Mouse (Mus musculus) spleen, adult 18-20 months (tissue): ENCODE results near the gene Rere.

ENCODE experiments used
- DNase-seq, 2 experiments: peaks; one replicate each; pipeline ENCODE4 v3.0.0; 2022; ENCODE audit warnings: mixed read lengths in 2 of 2

Gene Rere

DNA sequence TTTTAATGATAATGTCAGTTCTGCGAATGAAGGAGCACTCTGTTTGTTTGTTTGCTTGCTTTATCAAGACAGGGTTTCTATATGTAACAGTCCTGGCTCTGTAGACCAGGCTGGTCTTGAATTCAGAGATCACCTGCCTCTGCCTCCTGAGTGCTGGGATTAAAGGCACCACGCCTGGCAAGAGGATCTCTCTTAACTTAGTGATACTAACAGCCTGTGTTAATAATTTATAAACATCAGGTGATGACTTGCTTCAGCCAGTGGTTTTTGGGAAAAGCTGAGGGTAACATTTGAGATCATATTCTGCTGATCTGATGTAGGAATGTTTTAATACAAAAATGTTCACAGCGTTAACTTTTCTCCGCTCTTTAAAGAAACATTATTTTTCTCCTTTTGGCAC lies 112.6 kb downstream of the Rere start:
- no peak for DNase-seq

DNA sequence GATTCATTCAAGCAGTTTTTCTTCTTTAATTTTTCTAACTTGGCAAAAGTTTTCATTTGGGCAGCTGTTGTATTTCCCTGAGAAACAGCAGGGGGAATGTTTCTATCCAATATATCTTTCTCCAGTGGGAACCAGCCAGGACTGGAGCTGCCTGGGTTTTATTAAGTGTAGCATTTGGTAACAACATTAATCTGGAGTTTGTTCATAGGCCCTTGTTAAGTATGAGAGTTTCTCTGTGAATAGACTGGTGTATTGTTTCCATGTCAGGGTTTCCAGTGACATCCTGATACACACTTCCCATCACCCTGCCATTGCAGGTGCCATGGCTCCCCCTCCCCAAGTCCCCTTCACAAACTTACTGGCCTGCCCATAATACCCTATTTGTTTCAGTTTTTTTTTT lies 114.9 kb downstream of the Rere start:
- DNase-seq: no peak

DNA sequence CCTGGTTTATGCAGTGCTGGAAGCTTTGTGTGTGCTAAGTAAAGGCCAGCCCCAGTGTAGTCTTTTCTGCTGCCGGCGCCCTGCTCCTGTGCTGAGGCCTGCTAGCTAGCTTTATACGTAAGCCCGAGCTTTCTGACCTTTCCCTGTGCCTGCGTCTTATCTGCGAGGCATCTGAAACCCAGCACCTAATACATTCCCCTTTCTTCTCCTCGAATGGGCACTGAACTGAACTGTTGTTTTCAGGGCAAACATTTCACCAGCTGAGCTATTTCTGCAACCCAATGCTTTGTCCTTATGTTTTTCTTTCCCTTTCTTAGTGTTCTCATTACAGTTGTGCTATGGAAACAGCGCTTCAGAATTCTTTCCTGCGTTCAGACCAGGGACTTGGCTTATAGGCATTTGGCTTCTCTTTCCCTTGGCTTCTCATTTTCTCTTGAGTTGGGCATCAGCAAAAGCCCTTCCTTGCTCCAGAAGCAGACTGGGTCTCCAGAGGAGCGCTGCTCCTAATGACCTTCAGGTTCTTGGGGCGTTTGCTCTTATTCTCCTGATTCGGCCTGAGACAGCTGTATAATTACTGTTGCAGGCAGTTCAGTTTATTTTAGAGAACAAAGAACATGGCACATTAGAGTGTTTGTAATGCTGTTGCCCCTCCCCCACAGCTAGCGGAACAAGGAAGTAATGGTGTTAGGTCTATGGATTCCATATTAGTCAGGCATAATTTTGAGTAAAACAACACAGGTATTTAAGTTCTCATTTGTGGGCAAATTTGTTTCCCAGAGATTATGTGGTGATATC lies 115.6 kb downstream of the Rere start:
- peak in 1 of 2 experiments; percentile 35 for DNase-seq

DNA sequence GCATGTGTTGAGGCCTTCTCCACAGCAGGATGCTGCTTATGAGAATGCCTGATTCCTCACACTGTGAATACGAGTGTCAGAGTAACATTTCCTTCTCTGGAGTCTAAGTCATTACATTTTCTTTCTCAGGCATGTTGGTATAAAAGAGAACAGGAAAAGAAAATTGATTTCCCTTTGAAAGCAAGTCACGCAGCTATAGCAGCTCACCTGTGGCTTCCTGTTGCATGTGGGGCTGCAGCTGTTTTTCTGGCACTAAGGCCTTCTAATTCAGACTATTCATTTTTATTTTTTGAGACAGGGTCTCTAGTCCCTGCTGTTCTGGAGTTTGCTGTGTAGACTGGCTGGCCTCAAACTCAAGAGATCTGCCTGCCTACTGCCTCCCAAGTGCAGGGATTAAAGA lies 117.6 kb downstream of the Rere start:
- DNase-seq: no peak

DNA sequence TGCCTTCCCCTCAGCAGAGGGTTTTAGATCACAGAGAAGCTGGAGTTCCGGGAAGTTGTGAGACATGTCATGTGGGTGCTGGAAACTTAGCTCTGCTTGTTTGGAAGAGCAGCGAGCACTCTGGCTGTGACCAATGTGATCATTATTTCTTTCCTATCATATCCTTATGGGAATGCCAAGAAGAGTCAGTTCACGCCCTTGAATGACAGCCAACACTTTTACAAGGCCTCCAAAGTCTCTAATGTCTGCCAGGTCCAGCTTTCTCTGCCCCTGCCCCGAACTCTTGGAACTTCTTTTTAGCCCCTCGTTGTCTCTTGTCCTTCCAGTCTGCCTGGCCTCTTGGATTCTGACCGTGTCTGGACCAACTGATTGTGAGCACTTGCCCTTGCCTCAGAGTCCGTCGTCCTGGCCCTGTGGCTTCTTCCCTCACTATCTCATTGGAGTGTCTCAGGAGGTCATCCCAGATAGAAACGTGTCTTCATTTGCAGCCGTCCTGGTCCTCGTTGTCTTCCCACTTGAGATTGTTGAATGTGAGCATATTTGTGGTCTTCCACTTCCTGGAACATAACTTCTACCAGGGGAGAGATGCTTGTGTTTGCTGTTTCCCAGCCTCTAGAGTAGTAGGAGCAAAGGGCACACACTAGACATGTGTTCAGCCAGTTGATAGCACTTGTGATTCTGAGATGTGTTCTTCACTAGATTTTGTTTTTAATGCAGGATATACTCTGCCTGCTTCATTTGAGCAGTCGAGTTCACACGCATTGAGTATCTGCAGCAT lies 120.6 kb downstream of the Rere start:
- no peak for DNase-seq

DNA sequence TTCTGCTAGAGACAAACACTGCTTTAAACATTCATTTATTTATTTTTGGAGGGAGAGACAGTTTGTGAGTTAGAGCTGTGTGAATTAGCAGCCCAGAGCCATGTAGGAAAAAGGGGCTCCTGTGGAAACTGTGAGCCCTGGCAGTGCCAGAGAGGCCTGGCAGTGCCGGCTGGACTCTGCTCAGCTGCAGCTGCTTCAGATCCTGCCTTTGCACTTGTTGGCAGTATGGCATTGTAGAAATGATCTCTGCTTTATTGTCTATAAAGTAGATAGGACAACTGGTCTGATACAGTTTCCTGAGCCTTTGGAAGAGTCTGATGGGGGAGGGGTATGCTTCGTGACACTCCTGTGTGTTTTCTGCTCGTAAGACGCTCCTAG lies 121.2 kb downstream of the Rere start:
- DNase-seq: no peak

DNA sequence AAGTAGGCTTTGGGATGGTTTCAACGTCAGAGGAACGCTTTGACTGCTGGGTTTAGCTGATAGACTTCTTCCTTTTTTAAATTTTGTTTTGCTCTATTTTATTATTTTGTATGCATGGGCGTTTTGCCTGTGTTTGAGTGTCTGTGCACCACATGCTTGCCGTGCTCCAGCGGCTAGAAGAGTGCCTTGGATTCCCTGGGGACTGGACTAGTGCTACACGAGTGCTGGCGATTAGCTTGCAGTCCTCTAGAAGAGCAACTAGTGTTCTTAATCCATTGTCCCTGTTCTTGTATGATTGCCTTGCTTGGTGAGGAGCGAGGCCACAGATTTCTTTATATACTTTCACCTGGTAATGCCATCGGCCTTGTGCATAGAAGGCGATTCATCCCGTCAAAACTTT lies 122.5 kb downstream of the Rere start:
- DNase-seq: no peak

DNA sequence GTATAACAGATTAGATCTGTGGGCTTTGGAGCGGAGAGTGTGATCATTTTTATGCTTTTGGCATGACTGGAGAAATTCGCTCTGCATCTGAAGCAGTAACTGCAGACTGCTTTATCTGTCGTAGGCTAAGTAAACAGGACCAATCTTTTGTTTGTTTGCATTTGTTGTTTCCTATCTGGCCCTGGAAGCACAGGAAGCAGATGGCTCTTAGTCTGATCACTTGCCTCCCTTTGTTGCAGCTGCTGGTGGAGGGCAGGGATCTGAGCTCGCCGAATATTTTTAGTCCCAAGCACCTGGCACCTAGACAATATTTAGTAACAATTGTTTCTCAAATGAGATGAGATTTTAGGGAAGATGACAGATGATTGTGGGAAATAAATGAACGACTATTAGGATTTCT lies 123.1 kb downstream of the Rere start:
- no peak for DNase-seq

DNA sequence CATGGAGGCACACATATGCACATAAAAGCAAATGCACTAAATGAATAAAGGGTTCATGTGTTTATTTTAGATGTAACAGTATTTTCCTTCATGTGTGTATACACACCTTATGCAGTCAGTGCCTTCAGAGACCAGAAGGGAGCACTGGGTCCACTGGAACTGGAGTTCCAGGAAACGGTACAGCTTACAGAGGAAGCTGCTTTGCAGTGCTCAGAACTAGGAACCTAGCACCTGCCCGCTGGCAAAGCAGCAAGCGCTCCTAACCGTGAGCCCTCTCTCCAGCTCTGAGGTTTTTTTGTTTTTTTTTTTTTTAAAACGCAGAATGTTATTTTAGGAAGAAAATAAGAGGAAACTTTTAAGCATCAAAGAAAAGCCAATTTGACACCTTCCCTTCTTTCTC lies 124.3 kb downstream of the Rere start:
- DNase-seq: no peak

DNA sequence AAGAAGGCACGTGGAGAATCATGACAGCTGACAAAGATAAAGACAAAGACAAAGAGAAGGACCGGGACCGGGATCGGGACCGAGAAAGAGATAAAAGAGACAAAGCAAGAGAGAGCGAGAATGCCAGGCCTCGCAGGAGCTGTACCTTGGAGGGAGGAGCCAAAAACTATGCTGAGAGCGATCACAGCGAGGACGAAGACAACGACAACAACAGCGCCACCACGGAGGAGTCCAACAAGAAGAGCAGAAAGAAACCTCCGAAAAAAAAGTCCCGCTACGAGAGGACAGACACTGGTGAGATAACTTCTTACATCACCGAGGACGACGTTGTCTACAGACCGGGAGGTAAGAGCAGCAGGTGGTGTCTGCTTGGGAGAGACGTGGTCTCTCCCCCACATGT lies 124.9 kb downstream of the Rere start:
- DNase-seq: no peak

DNA sequence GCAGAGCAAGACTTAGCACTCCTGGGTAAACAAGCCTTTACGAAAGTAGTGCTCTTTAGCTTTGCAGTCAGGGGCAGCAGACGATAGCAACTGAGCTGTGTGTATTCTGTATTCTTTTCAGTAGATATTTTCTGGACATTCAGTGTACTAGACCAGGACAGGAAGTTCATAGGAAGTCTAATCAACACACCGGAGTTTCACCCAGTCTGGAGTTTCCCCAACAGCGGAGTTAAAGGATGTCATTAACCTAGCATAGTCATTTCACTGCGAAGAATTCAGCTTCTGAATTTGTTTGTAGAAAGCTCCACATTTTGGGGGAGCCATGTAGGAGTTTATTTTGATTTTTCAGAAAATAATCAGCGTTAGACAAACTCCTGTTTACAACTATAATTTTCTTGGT lies 125.4 kb downstream of the Rere start:
- DNase-seq: no peak

DNA sequence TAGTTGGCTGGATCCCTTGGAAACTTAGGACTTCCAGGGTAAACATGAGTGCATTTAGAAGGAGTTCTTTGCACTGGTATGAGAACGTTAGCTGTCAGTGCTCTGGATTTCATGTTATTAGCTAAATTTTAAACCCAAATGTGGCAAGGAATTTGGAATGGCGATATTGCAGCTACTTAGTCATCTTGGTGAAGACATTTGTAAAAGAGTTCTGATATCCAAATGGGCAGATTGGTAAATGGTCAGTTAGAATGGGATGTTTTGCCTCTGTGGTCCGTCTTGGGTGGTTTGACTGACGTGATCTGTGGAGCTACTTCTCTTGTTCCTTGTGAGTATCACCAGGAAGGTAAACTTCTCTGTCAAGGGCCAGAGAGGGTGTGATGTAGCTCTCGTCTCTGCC lies 132.8 kb downstream of the Rere start:
- no peak for DNase-seq

DNA sequence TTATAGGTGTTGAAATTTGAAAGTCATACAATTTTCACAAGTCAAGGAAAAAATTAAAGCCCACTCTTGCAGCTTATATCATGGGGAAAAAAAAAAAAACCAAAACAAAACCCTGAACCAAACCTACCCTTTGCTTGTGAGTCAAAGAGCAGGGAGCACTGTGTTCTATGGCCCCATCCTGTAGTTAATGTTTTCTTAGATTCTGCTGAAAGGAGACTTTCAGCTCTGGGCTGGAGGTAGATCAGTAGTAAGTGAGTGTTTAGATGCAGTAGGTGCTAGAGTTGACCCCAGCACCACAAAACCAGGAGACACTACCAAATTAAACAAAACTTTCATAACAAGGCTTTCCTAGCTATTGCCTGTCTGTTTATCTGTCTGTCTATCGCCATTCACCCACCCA lies 133.3 kb downstream of the Rere start:
- DNase-seq: no peak

DNA sequence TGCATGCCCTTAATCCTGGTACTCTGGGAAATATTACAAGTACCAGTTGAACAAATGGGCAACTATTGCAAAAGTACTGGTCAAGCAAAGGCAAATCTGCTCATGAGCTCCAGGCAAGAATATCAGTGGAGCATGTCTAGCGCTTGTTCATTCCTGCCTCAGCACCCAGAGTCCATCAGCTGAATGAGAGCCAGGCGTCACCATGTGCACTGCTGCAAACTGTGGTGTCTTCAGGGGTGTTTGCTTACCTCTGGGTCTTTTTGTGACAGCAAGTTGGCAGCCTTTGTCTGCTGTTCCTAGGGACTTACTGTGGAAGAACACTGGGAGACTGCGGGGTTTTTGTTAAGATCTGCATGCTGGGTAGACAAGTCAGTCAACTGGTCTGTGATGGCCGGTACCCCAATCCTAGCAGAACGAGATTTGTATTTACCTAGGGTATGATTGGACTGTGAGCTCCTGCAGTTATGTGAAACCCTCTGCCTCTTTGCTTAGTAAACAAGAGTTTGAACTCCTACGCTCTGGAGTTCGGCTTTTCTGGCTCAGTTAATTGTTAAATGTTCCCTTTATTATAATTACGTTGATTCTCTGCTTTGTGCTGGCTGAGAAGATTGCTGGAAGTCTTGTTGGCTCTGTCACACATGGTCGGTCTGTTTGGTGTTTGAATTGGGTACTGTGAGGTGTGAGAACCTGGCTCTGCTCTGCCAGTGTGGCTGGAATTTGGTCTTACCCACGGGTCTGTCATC lies 134.0 kb downstream of the Rere start:
- DNase-seq: no peak

DNA sequence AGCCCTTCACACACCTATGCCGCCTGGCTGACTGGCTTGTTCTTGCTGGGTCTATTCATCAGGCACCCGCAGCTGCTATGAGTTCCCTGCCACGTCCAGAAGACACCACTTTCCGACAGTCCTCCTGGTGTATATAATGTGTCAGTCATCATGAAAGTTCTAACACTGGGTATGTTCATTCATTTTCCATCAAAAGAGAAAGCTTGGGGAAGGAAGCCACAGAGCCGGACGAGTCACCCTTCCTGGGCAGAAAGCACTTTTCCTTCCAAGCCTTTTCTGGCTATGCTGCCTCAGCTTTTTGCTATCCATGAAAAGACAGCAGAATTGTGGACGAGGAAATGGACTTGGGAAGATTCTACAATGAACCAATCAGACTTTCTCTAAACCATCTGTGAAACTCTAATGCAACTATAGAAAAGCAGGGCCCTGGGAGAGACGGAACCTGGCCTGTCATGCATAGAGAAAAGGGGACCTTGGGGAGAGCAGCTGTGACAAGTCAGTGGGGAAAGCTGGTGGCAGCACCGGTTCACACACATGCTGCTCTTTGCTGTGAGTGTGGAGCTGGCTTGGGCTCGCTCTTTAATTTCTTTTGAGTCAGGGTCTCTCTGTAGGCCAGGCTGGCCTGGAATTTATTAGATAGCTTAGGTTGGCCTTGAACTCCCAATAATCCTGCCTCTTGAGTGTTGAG lies 139.3 kb downstream of the Rere start:
- DNase-seq: peak; percentile 31 to 34

DNA sequence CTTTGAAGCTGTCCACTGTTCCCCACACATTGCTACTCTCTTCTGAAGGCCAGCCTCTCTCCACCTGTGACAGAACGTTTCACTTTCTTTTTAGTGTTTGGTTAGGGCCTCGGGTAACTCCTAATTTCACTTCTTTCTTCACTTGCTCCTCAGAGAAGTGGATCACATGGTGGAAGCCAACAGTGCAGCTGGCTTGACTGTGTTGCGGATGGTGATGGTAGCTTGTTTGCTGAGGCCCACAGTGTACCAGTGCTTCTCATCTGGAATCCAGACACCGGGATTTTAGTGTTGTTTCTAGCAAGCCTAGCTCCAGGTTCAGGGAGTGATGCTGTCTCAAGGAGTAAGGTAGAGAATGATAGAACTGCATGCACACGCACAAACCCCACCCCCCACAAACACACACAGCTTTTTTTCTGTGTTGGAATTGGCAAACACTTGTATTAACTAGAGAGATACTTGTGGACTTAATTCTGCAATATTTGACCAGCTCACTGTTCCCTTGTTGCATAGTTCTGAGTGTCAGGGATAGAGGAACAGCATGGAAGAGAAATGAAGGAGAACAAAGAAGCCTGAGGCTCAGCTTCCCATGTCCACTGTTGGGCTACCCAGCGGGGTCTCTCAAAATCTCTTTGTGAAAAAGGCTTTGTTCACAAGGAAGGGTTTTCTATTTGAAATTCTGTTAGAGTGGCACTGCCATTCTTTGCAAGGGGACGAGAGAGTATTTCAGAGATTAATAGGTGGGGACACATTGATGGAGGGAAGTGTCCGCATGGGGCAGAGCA lies 144.8 kb downstream of the Rere start:
- DNase-seq: no peak

DNA sequence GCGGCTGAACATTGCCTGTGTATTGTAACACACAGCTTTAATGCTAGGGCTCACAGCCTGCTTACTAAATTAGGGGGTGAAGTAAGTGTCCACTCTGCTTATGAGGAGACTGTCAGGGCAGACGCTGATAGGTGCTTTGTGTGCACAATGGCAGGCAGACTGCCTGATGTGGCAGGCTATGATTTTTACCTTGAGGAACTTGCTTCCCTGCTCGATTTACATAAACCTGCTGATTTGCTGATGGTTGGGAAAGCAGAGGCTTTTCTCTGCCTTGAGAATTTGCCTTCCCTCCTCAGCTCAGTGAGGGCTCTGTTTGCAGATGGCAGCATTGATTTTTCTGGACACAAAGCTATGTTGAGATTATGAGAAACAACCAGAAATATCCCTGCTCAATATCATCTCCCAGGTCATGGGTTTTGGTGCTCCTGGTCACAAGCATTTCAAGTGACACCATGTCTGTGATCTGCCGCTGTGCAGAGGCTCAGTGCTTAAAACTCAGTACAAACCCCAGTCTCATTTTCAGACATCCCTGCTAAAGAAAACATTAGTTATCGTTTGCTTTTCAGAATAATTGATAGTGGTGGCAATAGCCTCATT lies 145.5 kb downstream of the Rere start:
- no peak for DNase-seq

DNA sequence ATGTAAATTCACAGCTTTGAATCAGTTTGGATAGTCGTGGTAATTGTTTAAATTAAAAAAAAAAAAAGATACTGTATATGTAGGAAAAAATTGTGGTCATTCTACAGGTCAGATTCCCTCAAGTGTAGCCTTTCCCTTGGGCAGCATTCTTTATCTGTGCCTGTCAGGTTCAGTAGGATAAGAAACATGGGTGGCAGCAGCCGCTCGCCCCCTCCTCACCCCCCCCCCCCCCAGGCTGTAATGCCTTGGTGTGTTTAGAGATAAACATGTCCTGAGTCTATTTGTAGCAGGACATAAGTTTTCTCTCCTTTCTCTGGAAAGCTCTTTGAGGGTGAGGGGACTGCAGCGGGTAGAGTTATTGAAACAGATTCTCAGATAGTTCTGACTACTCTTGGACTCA lies 147.3 kb downstream of the Rere start:
- DNase-seq: no peak

DNA sequence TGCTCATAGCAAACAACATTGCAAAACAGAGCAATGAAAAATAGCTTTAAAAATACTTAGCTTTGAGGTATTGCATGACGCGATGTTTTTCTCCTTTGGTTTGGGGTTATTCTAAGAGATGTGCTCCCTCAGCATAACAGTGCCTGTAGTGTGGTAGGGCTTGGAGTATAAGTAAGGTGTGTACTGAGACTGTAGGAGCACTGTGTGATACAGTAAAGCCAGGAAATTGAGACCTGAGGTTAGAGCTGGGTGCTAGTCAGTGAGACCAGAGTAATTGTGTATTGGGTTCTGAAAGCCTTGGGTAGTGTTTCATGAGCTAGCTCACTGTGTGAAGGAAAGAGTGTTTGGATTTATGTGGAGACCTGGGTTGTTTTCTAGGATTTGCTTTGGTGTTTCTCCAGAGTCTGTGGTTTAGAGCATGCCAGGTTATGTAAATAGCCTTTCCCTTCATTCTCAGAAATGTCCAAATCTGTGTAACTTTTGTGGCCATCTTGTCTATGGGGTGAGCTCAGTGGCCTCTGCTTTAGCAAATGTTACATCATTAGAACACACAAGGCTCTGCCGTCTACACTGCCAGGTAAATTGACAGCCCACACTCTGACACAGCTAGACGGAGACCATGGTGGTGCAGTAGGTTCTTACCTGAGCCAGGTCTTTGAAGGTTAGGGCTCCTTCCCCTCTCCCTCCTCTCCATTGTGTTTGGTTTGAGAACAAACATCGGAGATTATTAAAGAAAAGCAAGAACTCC lies 152.6 kb downstream of the Rere start:
- no peak for DNase-seq

DNA sequence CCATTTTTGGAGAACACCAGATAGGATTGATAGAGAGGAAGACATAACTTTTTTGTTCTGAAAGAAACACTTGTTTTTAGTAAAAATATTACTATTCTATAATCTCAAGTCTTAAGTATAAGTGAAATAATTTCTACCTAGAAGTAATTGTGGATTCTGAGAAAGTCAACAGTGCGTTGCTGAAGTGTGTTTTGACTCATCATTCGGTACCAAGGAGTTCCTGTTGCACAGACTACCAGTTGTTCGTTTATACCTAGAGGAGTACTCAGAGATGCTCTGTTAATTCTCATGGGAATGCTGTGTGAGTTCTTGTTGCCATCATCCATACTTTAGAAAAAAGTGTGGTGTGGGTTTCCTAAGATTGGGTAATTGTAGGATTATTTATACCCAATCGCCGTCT lies 154.1 kb downstream of the Rere start:
- no peak for DNase-seq

DNA sequence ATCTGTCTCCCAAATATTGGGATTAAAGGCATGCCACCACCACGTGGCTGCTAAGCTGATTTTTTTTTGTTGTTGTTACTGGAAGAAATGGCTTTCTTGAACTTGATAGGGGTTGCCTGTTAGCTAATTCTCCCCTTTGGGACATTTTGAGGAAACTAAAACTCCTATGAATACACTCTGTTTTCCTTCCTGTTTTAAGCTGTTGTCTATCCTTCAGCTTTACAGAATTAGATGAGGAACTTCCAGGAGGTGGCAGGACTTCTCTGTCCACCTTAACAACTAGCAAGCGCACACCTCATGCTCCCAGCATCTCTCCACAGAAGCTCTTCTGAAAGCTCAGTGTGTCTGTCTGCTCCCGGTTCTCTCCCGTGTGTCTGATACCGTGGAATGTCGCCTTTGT lies 157.2 kb downstream of the Rere start:
- no peak for DNase-seq
